Mouse (Mus musculus) frontal cortex, postnatal 14 days (tissue): Measurements from ENCODE around the gene Piwil4.

ENCODE experiments used
- DNase-seq, 2 experiments: peaks; one replicate each; pipeline ENCODE4 v3.0.0; 2022; ENCODE audit warnings: low spot score in 2 of 2

Piwil4 gene

GRCm38 (mm10) chr9:14740151-14740924, at the start of gene Piwil4:
Piwil4 (minus strand) TSS chr9:14740733.
- no peak for DNase-seq

- DNase-seq, result no peak
These were observed 46.8 kb upstream of the Piwil4 start for GRCm38 (mm10) chr9:14787356-14787755.

GRCm38 (mm10) chr9:14784039-14785002, 43.8 kb upstream of the Piwil4 start, which contains the start of the genes Mre11a and Ankrd49:
Mre11a (plus strand) TSS chr9:14784654.
Ankrd49 (minus strand) TSS chr9:14784856.
- peak; percentile 89 to 91 for DNase-seq

GRCm38 (mm10) chr9:14778341-14778740, 37.8 kb upstream of the Piwil4 start:
- DNase-seq, result no peak

- no peak for DNase-seq
These were observed 33.3 kb upstream of the Piwil4 start for GRCm38 (mm10) chr9:14773813-14774212.

GRCm38 (mm10) chr9:14772074-14772473, 31.5 kb upstream of the Piwil4 start:
- DNase-seq, result no peak

GRCm38 (mm10) chr9:14770803-14771471, 30.4 kb upstream of the Piwil4 start, which contains the start of gene 1700012B09Rik:
1700012B09Rik (minus strand) TSS chr9:14771030.
- DNase-seq, result no peak

GRCm38 (mm10) chr9:14769811-14770210, 29.3 kb upstream of the Piwil4 start:
- no peak for DNase-seq

- DNase-seq, result peak in 1 of 2 experiments; percentile 52
These were observed 24.2 kb upstream of the Piwil4 start for GRCm38 (mm10) chr9:14764765-14765164.

GRCm38 (mm10) chr9:14759261-14759660, 18.7 kb upstream of the Piwil4 start:
- DNase-seq, result no peak

GRCm38 (mm10) chr9:14758590-14758989, 18.1 kb upstream of the Piwil4 start:
- DNase-seq, result no peak

GRCm38 (mm10) chr9:14754469-14754868, 13.9 kb upstream of the Piwil4 start:
- DNase-seq, result no peak

- no peak for DNase-seq
These were observed 13.4 kb upstream of the Piwil4 start for GRCm38 (mm10) chr9:14753947-14754346.

GRCm38 (mm10) chr9:14752001-14752522, 11.5 kb upstream of the Piwil4 start, which contains the start of gene Fut4:
Fut4 (minus strand) TSS chr9:14752393.
- DNase-seq, result no peak

GRCm38 (mm10) chr9:14751503-14752000, 11.0 kb upstream of the Piwil4 start:
- DNase-seq, result no peak

- no peak for DNase-seq
These were observed 10.5 kb upstream of the Piwil4 start for GRCm38 (mm10) chr9:14750901-14751502.

GRCm38 (mm10) chr9:14739498-14740150, 909 bp downstream of the Piwil4 start:
- no peak for DNase-seq

- no peak for DNase-seq
These were observed 9.5 kb downstream of the Piwil4 start for GRCm38 (mm10) chr9:14730941-14731541.

GRCm38 (mm10) chr9:14728365-14728764, 12.2 kb downstream of the Piwil4 start:
- no peak for DNase-seq

GRCm38 (mm10) chr9:14726629-14727028, 13.9 kb downstream of the Piwil4 start:
- no peak for DNase-seq
